Mouse (Mus musculus): ENCODE measurements at regions not wholly inside any gene's neighbourhood (a gene's known extent, or its start where the extent isn't known, plus 50 kb on each side); places are given as distances from the start of the nearest gene placed in this dataset.

- TF ChIP-seq CTCF (IDR thresholded peaks at IDR 0.05; ENCODE audit: insufficient read depth, low read depth, low read length) = no peak
- no peak for TF ChIP-seq POLR2A (IDR thresholded peaks at IDR 0.05; ENCODE audit: insufficient read depth, low read depth, low read length)
Observed at GRCm38 (mm10) chr14:36691958-36692357, 276.6 kb downstream of the Ccser2 start.
